Mouse (Mus musculus) heart, postnatal 0 days (tissue): ENCODE results near the gene Esyt3.

ENCODE experiments used
- CTCF ChIP-seq: IDR thresholded peaks from 2 replicates; pipeline ENCODE4 v1.5.1; 2016; ENCODE audit warnings: antibody characterized with exemption, control low read depth, low read depth
- EP300 ChIP-seq: IDR thresholded peaks from 2 replicates; pipeline ENCODE4 v1.6.1; 2016; ENCODE audit warnings: antibody characterized with exemption, low read depth

DNA sequence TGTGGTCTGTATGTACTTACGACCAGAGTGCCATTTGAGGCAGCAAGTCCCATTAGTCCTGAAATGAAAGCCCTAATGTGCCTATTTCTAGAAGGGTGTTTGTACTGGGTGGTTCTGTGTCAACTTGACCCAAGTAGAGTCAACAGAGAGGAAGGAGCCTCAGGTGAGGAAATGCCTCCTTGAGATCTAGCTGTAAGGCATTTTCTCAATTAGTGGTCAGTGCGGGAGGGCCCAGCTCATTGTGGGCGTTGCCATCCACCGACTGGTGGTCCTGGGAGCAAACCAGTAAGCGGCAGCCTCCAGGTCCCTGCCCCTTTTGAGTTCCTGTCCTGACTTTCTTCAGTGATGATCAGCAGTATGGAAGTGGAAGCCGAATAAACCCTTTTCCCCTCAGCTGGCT lies 52.1 kb downstream of the Esyt3 start:
- no peak for TF ChIP-seq CTCF
- no peak for TF ChIP-seq EP300
